Mouse (Mus musculus): ENCODE results near the gene Mta1. TPM values are rescaled to one million over a fixed set of nuclear protein-coding genes. Genes with fewer than 3 reads are reported as not detected.

The Mta1 gene
- polyA plus RNA-seq, 2 experiments from 2014 or later: 9.6 to 15.1 TPM

DNA sequence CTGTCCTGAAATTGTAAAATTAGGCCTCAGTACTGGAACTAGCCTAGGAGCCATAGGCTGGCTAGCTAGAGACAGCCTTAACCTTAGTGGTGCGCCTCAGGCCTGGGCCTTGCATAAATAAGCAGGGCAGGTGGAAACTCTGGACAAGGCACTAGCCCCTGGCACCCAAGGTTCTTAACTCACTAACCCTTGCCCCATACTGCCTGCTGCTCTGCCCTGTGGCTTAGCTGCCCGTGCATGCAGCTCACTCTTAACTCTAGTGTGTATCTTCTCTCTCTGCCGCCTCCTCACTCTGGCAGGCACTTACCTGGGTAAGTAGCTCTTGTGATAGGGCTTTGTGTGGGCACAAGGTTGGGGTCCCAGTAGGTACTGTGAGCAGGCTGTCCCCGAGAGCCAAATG is 36.4 kb downstream of the Mta1 start:
- ATAC-seq: no peak

DNA sequence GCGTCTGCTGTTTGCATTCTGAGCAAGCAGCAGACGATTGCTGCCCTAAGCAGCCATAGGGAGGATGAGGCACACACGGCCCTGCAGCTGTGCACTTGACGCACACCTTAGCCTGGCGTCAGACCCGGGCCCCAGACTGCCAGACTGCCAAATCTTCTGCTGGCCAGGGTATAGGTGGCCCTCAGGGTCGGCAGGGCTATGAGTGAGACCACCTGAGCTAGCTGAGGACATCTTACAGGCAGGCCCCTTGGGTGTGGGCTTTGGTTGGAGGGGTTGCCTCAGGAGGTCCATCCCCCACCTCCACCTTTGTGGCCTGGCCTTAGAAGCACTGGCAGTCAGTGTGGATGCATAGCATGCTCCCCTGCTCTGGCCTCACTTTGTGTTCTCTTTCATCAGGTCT is 37.3 kb downstream of the Mta1 start:
- no peak for ATAC-seq

DNA sequence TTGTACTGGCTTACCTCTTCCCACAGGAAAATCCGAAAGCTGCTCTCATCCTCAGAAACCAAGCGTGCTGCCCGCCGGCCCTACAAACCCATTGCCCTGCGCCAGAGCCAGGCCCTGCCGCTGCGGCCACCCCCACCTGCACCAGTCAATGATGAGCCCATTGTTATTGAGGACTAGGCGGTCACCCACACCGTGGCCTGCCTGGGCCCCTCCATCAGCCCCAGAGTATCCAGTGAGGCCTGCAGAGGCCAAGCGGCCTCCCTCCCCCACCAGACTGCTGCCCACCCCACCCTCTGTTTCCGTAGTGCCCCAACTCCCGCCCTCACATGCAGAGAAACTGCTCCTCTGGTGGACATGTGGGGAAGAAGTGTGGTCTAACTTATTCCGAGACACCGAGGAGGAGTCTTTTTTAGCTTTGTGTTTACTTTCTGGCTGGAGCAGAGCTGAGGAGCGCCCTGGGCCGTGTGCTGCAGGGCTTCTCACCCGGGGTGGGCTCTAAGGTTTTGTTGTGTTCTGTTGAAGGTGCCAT is 38.5 kb downstream of the Mta1 start:
- no peak for ATAC-seq

DNA sequence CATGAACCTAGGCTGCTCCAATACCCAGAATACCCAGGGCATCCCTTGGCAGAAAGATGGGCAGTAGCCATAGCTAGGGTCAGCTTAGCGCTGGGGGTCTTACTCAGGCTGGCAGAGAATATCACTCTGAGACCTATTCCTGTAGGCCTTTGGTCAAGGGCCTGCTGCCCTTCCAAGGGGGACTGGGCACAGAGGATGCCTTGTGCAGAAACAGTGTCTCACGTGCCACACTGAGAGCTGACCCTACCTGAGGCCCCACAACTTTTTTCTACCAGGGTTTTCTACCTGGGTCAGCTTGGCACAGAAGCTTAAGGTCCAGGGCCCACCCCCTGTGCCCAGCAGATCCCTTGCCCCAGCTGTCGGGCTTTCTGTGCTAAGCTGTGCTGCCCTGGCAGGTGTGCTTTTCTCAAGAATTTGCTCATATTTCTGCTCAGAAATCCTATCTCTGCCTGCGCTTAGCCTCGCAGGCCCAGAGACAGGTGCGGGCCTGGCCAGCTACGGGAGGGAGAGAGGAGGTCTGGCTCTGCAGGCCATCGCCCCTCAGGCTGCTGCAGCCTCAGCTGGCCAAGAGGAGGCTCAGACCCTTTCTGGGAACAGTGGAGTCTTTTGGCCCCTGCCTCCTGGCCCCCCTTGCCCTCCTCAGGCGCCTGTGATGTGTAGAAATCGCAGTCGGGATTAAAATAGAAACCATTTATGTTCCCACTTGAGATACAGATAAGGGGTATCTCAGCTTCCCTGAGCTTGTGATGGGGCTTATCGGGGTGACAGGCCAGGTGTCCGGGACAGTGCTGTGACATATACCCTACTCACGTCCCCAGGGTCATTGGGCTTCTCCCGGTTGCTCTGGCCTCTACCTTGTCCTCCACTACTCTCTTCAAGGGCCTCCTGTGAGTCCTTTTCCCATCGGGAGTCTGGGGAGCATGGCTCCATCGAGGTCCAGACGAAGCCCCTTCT is 39.5 kb downstream of the Mta1 start:
- ATAC-seq: no peak

DNA sequence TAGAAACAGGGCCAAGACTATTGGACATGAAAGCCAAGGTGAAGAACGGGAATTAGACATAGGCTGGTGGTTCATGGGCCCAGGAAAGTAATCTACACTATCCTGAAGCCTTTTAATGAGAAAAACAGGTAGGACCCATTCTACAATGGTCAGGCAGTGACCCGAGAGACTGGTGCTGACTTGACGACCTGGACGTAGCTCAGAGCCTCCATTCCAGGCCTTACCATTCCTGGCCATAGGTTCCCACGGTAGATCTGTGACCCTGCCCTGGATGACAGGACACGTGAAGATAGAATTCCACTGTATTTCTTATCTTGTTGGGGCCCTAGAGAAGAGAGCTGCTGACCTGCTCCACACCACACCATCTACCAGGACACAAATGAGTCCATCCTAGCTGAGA is 40.2 kb downstream of the Mta1 start:
- no peak for ATAC-seq

DNA sequence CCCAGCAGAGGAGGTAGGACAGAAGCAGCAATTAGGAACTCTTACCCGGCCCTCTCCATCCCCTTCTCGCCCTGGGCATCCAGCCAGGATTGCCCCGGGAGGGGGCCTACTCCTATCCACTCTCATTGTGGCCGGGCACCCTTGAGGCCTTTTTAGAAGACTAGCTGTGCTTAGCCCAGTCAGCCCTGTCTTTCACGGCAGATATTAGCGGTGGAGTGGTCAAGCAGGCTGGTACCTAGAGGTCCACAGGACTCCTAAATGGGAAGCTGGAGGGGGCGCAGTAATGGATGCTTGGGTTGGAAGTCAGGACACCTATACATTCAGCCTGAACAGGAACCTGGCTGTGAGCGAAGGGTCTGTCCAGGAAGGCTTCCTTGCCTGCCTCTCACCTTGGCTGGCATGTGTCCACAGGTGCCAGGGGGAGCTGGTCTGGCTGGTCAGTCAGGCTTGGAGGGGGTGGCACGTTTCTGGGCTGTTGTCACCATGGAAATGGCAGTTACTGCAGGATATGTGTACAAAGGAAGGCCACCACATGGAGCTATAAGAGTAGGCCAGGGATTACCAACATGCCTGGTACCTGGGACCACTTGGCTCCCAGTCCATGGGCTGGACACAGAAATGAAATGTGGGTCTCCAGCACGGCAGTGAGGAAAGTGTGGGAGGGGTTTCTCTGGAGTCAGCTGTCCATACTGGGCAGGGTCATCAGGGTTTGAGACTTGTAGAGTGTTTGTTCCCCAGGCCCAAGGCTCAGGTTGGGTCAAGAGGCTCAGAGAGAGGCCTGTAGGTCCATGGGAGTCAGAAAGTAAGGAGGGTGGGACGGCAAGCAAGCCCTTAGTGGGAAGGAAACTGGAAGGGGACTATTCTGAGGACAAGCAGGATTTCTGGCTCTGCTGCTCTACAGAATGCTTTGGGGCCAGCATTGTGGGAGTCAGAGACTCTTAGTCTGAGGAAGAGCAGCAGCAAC is 41.1 kb downstream of the Mta1 start:
- no peak for ATAC-seq

DNA sequence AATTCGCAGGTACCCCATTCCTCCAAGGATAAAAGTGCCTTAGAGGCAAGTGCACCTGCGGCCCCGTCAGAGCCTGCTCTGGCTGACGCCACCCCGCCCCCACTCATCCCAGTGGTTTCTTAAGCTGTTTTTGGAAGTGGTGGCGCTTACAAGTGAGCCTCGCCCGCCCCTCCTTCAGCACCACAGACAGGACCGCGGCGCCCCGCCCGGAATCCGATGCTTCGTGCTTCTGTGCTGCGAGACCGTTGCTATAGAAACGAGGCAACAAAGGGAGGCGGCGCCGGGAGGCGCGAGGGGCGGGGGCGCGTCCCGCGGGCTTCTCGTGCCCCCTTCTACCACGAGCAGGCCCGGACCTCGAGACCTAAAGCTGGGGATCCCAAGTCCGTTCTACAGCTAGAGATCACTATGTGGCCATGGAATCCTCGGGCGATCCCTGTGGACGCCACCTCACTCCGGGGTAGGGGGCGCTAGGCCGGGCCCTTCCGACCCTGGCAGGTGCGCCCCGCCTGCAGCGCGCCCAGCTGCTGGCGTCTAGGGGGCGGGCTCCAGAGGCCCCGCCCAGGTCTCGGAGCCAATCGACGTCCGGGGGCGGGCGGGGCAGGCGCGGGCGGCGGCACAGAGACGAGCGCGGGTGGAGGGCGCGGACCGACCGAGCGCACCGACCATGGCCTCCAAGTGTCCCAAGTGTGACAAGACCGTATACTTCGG is 42.0 kb downstream of the Mta1 start, which contains the start of gene Crip2:
TSS of gene Crip2 (plus strand) at position 329 of the 708 bp plus-strand sequence.
- peak; percentile 86 for ATAC-seq

DNA sequence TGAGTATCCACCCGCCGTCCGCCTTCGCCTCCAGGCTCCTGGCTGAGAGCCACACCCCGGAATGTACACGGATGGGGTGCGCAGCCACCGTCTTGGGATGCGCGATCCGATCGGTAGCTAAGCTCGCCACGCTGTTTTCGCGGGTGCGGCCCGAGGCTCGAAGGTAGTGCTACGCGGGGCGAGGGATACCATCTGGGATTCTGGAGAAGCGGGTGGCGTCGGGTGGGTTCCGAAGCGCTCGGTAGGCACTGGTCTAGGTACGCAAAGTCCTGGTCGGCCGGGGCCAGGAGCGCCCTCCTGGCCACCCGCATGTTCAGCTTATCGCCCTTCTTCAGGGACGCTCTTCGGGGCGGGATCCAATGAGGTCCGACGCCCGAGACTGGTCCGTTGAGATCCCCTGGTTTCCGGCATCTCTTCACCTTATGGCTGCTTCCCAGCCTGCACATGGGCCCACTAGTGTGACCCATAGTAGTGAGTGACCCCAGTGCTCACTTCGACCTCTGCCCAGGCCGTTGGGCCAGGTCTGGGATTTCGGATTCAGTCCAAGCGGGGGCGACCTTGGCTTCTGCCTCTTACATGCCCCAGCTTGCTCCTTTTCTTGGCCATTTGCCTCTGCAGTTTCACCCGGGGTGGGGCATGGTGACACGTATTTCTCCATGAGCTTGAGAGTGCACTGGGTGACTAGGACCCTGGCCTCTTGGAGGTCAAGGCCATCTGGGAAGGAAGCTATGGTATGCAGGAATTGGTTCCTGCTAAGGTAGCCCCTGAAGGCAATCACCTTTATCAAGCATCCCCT is 42.7 kb downstream of the Mta1 start:
- peak; percentile 21 for ATAC-seq

DNA sequence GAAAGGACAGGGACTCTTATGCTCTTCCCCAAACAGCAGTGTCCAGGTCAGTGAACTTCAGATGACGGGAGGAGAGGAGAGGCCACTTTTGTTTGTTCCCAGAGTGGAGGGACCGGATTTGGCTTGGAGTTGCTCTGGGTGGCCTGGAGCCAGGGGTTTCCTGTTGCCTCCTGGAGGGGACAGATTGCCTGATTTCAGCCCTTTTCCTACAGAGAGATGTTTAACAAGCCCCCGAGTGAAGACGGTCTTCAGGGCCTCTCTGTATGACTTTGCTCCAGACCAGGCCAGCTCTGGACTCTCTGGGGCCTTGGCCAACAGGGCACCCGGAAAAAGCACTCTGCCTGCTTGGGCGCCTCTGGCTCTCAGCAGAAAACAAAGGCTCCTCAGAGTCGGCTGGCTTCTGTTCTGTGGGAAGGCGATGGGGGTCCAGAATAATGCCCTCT is 43.5 kb downstream of the Mta1 start:
- ATAC-seq: no peak

DNA sequence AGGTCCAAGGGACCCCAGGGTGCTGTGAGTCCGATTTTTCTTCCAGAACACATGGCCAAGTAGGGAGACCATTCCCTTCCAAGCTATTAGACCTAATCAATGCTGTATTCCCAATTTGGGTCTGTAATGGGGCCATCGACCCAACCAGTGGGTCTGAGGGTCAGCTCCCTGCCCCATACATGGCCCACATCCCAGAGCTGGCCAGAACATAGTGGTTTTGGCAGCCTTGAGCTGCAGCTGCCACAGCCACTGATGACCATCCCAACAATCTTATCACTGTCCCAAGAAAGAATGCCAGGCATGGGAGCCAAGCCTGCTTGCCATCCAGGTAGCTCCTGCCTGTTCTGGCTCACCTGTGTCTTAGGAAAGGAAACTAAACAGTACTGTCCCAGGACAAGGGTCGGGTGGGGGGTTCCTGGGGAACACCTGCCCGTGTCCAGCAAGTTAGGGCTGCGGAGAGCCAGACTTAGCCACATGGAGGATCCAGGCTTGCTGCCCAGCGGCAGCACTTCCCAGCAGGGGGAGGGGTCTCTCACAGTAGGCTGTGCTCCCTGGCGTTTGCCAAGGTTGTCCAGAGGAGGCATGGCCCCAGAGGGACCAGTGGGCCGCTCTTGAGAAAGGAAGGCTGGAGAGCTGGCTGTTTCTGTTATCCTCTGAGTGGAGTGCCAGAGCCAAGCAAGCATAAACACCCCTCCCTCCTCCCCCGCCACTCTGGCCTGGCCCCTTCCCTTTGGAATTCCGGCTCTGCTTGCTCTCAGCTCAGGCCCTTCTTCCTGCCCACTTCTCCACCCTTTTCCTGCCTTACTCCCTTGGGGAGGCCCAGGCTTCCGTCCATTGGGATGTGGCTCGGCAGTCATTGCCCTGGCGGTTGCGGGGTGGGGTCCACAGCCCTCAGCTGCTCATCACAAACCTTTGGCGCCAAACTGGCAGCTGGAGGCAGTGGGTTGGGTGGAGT is 44.2 kb downstream of the Mta1 start:
- no peak for ATAC-seq

DNA sequence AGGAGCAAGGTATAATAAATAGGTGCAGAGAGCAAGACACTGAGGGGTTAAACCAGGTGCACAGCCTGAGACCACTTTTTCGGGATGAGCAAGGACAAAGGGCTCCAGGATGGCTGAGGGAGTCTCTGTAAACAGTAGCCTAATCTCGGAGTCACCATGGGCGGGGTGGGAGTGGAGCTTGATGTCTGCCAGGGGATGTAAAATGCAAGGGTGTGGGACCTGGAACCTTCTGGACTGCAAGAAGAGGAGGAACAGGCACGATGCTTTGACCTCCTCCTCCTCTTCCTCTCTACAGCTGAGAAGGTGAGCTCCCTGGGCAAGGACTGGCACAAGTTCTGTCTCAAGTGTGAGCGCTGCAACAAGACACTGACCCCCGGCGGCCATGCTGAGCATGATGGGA is 45.1 kb downstream of the Mta1 start:
- ATAC-seq: no peak

DNA sequence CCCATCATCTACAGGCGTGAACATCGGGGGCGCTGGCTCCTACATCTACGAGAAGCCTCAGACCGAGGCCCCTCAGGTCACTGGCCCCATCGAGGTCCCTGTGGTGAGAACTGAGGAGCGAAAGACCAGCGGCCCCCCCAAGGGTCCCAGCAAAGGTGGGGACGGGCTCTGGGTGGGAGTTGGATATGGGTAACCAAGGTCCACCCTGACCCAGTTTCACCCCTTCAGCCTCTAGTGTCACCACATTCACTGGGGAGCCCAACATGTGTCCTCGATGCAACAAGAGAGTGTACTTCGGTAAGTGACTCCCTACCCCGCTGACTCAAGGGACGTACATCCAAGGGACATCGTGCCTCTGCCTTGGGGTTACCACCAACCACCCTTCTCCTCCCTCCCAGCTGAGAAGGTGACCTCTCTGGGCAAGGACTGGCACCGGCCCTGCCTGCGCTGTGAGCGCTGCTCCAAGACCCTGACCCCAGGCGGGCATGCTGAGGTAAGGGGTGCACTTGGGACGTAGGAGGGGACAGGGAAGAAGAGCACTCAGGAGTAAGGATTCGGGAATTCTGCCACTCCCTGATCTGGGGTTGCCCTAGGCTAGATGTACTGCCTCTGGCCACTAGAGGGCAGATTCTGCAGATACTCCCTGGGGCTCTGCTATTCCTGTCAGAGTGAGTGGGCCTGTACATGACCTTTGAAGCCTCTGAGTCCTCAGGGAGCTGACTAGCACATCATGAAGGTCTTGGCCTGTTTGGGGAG is 46.1 kb downstream of the Mta1 start:
- no peak for ATAC-seq

DNA sequence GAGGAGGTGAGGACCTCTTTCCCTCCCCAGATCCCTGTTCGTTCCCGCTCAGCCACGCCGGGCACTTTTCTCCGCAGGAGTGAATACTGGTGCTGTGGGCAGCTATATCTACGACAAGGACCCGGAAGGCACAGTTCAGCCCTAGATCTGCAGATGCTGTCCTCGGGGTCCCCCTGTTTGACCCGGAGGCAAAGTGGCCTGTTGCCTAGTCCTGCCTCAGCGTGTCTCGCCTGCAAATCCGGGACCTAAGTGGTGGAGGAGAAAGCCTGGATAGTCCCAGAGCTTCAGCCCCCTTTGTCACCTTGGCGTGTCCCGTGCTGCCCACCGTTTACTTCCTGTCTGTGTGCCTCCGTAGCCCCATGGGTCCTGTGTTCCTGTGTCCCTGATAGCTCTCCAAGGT is 46.8 kb downstream of the Mta1 start:
- ATAC-seq: no peak

DNA sequence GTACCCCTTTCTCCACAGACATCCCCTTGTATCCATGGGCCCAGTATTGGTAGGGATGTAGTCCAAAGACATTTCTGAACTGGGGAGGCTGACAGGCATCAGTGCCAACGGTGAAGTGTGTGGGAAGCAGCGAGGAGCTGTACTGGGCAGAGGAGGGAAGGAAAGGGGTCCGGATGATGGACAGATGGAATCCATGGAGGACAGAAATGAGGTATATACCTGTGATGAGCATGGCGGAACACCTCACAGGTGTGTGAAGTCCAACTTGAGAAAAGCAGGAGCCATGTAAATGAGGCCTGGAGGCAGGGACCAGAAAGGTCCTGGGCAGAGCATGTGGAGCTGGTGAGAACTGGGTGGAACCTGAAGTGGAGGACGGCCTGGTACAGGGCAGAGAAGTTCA is 47.5 kb downstream of the Mta1 start:
- no peak for ATAC-seq

DNA sequence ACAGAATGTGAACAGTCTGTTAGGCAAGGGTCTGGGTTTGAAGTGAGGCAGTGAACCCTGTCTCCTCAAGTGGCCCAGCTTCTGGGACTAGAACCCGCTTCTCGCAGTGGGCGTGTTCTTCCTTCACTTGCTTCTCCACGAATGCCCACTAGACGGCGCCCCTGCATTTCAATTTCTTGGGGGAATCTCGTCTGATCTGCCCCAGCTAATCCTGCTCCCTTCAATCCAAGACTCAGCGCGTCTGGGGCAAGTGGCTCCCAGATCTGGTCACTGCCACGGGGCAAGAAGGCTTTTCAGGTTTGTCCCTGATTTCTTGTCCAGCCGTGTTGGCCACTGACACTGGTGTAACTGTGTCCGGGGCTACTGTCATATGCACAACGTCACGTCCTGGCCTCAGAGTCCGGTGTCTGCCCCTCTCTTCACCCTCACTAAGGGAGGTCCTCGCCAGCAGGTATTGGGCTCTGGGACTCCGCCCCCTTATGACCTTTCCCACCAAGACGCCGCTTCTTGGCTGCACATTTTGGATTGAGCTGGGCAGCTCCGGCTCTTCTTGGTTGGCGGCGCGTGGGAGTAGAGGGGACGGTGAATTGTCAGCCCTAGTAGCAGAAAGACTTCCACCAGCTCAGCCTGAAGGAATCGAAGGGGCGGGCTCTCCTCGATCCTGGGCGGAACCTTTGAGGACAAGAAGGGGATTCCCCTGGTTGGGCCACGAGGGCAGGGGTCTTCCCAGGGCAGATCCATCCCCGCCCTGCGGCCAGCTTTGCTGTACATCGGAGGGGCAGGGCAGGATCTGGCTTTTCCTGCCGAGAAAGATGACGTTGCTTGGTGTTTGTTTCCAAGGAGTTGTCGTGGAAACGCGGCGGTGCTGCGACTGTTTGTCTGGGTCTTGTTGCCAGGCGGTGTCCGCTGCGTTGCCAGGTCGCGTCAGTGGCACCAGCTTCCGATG is 48.3 kb downstream of the Mta1 start, which contains the start of gene Crip1:
TSS of gene Crip1 (plus strand) at position 205 of the 946 bp plus-strand sequence.
- peak; percentile 76 for ATAC-seq

DNA sequence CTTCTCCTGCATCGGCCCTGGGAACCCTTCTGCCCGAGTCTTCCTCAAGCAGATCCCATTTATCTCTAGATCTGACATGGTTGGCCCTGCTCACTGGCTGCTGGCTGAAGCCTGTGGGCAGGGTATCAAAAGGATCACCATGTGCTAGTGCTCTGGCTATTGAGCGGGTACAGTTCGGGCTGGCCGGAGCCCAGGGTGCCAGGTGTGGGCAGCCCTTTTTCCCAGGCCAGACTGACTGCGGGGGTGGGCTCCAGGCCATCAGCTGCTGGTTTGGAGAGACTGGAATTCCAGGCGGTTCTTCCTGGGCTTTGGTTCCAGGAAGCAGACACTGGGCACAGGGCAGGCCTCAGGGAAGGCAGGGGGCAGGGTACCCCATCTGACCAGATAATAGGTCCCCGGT is 49.4 kb downstream of the Mta1 start:
- no peak for ATAC-seq

DNA sequence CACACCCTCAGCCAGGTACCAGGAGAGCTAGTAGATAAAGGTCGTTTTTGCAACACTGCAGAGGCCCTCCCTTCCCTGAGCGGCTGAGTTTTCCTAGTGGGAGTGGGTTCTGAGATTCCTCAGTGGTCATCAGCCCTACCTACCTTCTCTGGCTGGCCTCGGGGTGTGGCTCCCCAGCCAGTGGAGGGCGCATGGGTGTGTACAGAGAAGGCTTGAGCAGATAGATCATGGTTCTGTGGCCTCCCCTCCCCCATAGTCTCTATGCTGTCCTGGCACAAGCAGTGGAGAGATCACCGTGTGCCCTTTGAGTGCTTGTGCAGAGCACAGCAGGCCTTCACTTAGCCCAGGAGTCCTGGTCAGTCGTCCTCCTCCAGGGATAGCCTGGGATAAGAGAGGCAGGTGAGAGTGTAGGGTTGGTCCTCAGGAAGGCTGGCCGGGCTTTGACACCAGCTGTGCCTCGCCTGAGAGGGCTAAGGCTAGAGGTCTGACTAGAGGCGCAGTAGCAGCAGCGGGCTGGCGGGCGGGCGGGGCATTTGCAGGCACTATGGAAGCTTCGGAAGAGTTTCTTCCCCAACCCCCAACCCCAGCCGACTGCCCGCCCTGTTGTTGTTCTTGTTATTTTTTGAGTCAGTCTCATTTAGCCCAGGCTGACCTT is 50.4 kb downstream of the Mta1 start:
- ATAC-seq: no peak

DNA sequence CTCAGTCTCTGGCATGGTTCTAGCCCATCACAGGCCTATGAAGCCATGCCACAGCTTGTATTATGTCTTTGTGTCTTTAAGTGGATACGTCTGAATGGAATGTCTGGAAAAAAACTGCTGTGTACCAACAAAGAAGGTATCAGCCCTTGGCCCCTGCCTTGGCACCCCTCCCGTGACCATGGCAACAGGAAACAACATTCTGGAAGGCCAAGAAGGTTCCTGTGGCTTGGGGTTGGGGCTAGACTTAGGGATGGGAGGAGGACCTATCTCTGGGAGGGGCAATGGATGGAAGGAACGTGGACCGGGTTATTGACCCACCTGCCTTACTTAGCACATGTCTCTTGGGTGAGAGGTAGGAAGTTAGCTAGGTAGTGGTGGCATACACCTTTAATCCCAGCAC is 51.3 kb downstream of the Mta1 start:
- ATAC-seq: no peak

Data from CD4-positive, CD25-positive, alpha-beta regulatory T cell, adult 4 months (primary cell).